Mouse (Mus musculus): ENCODE results near the gene Zfp580. TPM values are rescaled to one million over a fixed set of nuclear protein-coding genes. Genes with fewer than 3 reads are reported as not detected.

Gene Zfp580
- total and polyA plus RNA-seq, 3 experiments, result 0.44 to 2.8 (median 1.1) TPM

DNA sequence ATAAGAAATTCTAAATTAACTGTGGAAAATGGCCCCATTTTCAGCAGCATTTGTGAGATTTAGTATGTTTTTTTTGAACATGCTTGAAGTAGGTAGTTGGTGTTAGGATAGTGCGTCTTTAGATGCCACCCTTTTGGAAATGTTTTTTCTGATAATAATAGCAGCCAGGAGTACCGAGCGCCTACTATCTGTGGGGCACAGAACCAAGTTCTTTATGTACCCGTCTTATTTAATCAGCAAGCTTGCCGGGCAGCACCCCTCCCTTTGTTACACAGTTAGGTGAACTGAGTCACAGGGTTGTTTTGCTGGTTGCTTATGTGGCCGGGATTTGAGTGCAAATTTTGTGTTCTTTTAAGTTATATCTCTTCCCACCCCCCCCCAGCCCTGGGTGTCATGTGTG is 29.9 kb downstream of the Zfp580 start:
- ATAC-seq (ENCODE audit: extremely low read depth, insufficient number of reproducible peaks, low FRiP score, poor library complexity, severe bottlenecking) (no peak), DNase-seq (ENCODE audit: low spot score) (no peak)
- H3K36me3 ChIP-seq (replicated peaks), result peaks cover 71% of the 10 kb centered on the region

DNA sequence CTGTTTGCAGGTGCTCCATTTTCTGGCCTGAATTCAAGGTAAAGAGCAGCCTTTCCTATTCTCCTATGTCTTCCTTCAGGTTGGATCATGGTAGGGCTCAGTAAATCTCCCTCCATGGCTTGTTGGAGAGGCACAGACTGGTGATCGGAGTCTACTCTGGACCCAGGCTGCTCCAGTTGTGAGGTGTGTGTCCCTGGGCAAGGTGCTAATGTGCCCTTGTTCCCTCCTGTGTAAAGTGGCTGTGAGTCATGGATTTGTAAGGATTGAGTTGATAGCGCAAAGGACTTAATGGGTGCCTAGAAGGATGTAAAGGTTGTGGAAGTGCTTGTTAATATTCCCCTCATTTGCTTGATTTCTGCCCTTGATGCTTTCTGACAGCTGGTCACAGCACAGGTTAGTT is 30.6 kb downstream of the Zfp580 start:
- H3K4me1 ChIP-seq (ENCODE audit: insufficient read depth, low read depth, low read length), result peaks cover 66% of the 10 kb centered on the region
- ATAC-seq (ENCODE audit: extremely low read depth, insufficient number of reproducible peaks, low FRiP score, poor library complexity, severe bottlenecking) (no peak), DNase-seq (ENCODE audit: low spot score) (no peak)
- peak overlapping the region; percentile 98; the same call in 1 of the 2 replicates for H3K4me3 ChIP-seq (ENCODE audit: low read depth, low read length)
- H3K36me3 ChIP-seq (replicated peaks), result peaks cover 71% of the 10 kb centered on the region
- no peaks in the 10 kb centered on the region for H3K9me3 ChIP-seq (replicated peaks)
- no peaks in the 10 kb centered on the region for H3K27me3 ChIP-seq (ENCODE audit: insufficient read depth, low read length)
- TF ChIP-seq TAL1 (conservative IDR thresholded peaks at IDR 0.05; ENCODE audit: low read depth, low read length) (no peak), POLR2AphosphoS5 (IDR thresholded peaks at IDR 0.05; ENCODE audit: insufficient replicate concordance, low read depth, low read length) (no peak)

More for the DNA sequence above, 29.9 kb downstream of the Zfp580 start:
- no peak for TF ChIP-seq CTCF (IDR thresholded peaks at IDR 0.05; ENCODE audit: low read depth, low read length)
- no peak for TF ChIP-seq GATA2 (IDR thresholded peaks at IDR 0.05; ENCODE audit: borderline replicate concordance, low read depth, low read length)
- no peak for TF ChIP-seq POLR2AphosphoS5 (IDR thresholded peaks at IDR 0.05; ENCODE audit: insufficient replicate concordance, low read depth, low read length)
- TF ChIP-seq GATA1 (IDR thresholded peaks at IDR 0.05; ENCODE audit: borderline replicate concordance, low read length), result no peak
- TF ChIP-seq TAL1 (conservative IDR thresholded peaks at IDR 0.05; ENCODE audit: low read depth, low read length), result no peak
- Histone ChIP-seq H3K4me1 (ENCODE audit: insufficient read depth, low read depth, low read length) (peaks cover 69% of the 10 kb centered on the region), H3K27me3 (ENCODE audit: insufficient read depth, low read length) (no peaks in the 10 kb centered on the region), H3K9me3 (replicated peaks) (no peaks in the 10 kb centered on the region), H3K4me3 (ENCODE audit: low read depth, low read length) (peak overlapping the region; percentile 98)

DNA sequence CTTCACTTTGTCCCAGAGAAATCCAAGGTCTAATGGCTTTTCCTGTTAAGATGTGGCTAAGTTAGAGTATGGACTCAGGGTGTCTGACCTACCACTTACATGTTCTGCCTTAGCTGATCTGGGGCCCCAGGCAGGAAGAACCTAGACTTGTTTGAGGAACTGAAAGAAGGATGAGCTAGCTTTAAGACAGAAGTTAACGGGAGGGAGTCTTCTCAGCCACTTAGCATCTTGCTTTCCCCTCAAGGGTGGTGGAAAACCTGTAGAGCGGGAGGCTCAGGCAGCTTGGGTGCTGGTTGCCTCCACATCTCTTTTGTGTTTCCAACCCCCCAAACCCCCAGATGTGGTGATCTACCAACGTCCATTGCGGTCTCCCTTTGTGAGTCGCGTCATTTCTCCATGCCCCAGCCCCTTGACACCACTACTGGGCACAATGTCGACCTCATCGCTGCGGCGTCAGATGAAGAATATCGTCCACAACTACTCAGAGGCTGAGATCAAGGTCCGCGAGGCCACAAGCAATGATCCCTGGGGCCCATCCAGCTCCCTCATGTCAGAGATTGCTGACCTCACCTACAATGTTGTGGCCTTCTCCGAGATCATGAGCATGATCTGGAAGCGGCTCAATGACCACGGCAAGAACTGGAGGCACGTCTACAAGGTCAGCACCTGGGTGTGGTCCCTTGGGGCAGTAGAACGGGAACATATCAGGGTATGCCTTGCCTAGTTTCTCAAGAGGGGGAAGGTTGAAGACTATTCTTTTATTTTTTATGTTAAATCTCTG is 32.2 kb downstream of the Zfp580 start:
- ATAC-seq (ENCODE audit: extremely low read depth, insufficient number of reproducible peaks, low FRiP score, poor library complexity, severe bottlenecking), result no peak
- no peaks in the 10 kb centered on the region for H3K27me3 ChIP-seq (ENCODE audit: insufficient read depth, low read length)
- H3K4me1 ChIP-seq (ENCODE audit: insufficient read depth, low read depth, low read length), result peaks cover 65% of the 10 kb centered on the region
- peak overlapping the region; percentile 52; the same call in 1 of the 2 replicates for H3K4me3 ChIP-seq (ENCODE audit: low read depth, low read length)
- no peaks in the 10 kb centered on the region for H3K9me3 ChIP-seq (replicated peaks)
- TF ChIP-seq GATA2 (IDR thresholded peaks at IDR 0.05; ENCODE audit: borderline replicate concordance, low read depth, low read length) (no peak), GATA1 (IDR thresholded peaks at IDR 0.05; ENCODE audit: borderline replicate concordance, low read length) (no peak), TAL1 (conservative IDR thresholded peaks at IDR 0.05; ENCODE audit: low read depth, low read length) (no peak), POLR2AphosphoS5 (IDR thresholded peaks at IDR 0.05; ENCODE audit: insufficient replicate concordance, low read depth, low read length) (no peak), CTCF (IDR thresholded peaks at IDR 0.05; ENCODE audit: low read depth, low read length) (no peak)
- peaks cover 71% of the 10 kb centered on the region for H3K36me3 ChIP-seq (replicated peaks)
- no peak for DNase-seq (ENCODE audit: low spot score)

DNA sequence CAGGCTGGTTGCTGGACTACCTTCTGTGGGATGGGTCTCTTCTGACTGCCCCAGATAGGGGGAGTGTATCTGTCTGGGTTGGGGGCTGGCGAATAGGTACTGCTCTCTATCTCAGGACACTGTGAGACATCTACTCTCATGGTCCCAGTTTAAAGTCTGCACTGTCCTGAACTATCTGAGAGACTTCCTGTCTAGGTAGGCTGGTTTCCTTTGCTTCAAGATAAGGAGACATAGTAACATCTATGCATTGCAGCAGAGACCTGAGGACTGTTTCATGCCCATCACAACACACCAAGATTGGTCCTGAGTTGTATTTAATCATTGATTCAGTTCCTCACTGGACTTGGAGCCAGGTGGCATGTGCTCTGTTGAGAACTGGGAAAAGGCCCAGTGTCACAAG is 34.2 kb downstream of the Zfp580 start:
- H3K27me3 ChIP-seq (ENCODE audit: insufficient read depth, low read length), result no peaks in the 10 kb centered on the region
- H3K36me3 ChIP-seq (replicated peaks), result peaks cover 81% of the 10 kb centered on the region
- no peaks in the 10 kb centered on the region for H3K9me3 ChIP-seq (replicated peaks)
- H3K4me1 ChIP-seq (ENCODE audit: insufficient read depth, low read depth, low read length), result peaks cover 68% of the 10 kb centered on the region
- H3K4me3 ChIP-seq (ENCODE audit: low read depth, low read length), result no peak overlapping the region
- peak; percentile 18; the same call in 1 of the 2 replicates for ATAC-seq (ENCODE audit: extremely low read depth, insufficient number of reproducible peaks, low FRiP score, poor library complexity, severe bottlenecking)
- TF ChIP-seq GATA1 (IDR thresholded peaks at IDR 0.05; ENCODE audit: borderline replicate concordance, low read length) (no peak), TAL1 (conservative IDR thresholded peaks at IDR 0.05; ENCODE audit: low read depth, low read length) (no peak)
- no peak for DNase-seq (ENCODE audit: low spot score)

DNA sequence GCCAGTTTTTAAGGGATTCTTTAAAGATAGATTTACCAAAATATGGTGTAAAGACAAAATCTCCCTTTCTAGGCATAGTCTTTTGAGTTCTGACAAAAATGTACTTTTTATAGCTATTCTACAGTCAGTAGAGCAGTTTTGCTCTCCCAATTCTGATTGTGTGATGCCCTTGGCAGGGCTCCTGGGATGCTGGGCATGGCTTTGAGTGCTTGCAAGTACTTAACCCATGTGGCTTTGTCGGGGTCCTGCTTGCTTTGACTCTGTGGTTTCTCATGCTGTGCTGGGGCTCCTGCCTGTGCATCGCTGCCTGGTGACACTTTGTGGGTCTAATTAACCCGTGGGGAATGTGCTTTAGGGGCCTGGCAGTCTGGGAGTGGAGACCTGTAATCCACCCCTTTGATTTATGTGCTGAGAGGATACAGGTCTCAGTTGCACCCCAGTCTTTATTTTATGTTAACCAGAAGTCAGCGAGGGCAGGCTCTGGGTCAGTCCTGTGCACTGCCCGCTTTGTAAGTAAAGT is 35.6 kb downstream of the Zfp580 start:
- no peaks in the 10 kb centered on the region for H3K9me3 ChIP-seq (replicated peaks)
- no peak overlapping the region for H3K4me3 ChIP-seq (ENCODE audit: low read depth, low read length)
- peaks cover 94% of the 10 kb centered on the region for H3K36me3 ChIP-seq (replicated peaks)
- H3K27me3 ChIP-seq (ENCODE audit: insufficient read depth, low read length), result no peaks in the 10 kb centered on the region
- no peak for DNase-seq (ENCODE audit: low spot score)
- ATAC-seq (ENCODE audit: extremely low read depth, insufficient number of reproducible peaks, low FRiP score, poor library complexity, severe bottlenecking), result no peak
- H3K4me1 ChIP-seq (ENCODE audit: insufficient read depth, low read depth, low read length), result peaks cover 73% of the 10 kb centered on the region
- TF ChIP-seq GATA1 (IDR thresholded peaks at IDR 0.05; ENCODE audit: borderline replicate concordance, low read length) (no peak), POLR2AphosphoS5 (IDR thresholded peaks at IDR 0.05; ENCODE audit: insufficient replicate concordance, low read depth, low read length) (no peak), CTCF (IDR thresholded peaks at IDR 0.05; ENCODE audit: low read depth, low read length) (no peak), TAL1 (conservative IDR thresholded peaks at IDR 0.05; ENCODE audit: low read depth, low read length) (no peak), GATA2 (IDR thresholded peaks at IDR 0.05; ENCODE audit: borderline replicate concordance, low read depth, low read length) (no peak)

DNA sequence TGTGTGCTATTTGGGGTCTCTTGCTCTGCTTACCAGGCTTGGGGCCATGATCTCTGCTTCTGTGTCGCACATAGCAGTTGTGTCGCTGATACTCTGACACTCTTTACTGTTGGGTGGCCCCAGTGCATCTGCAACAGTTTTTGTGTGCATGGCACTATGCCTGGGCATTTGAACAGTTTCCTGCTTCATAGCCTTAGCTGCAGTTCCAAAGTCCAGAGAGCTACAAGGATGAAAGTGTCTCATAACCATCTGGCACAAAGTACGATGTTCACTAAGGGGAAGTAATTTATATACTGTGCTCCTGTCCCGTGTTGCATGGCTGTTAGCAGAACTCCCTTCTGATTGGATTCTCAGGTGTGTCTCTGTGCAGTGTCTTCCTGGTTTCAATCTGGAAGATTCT is 36.5 kb downstream of the Zfp580 start:
- Histone ChIP-seq H3K4me3 (ENCODE audit: low read depth, low read length) (no peak overlapping the region), H3K4me1 (ENCODE audit: insufficient read depth, low read depth, low read length) (peaks cover 72% of the 10 kb centered on the region), H3K9me3 (replicated peaks) (no peaks in the 10 kb centered on the region), H3K36me3 (replicated peaks) (peaks cover 96% of the 10 kb centered on the region), H3K27me3 (ENCODE audit: insufficient read depth, low read length) (no peaks in the 10 kb centered on the region)
- no peak for DNase-seq (ENCODE audit: low spot score)
- ATAC-seq (ENCODE audit: extremely low read depth, insufficient number of reproducible peaks, low FRiP score, poor library complexity, severe bottlenecking), result no peak
- TF ChIP-seq GATA2 (IDR thresholded peaks at IDR 0.05; ENCODE audit: borderline replicate concordance, low read depth, low read length), result no peak
- no peak for TF ChIP-seq GATA1 (IDR thresholded peaks at IDR 0.05; ENCODE audit: borderline replicate concordance, low read length)
- no peak for TF ChIP-seq POLR2AphosphoS5 (IDR thresholded peaks at IDR 0.05; ENCODE audit: insufficient replicate concordance, low read depth, low read length)
- TF ChIP-seq CTCF (IDR thresholded peaks at IDR 0.05; ENCODE audit: low read depth, low read length), result no peak
- TF ChIP-seq TAL1 (conservative IDR thresholded peaks at IDR 0.05; ENCODE audit: low read depth, low read length), result no peak
